Mouse (Mus musculus) cerebral cortex, adult 2 months (tissue): Measurements from ENCODE around the gene Srp14.

Experiments used
- WGBS: fragments of 180-500 bp; shearing (Covaris S2); methylation state at CpG from one replicate; pipeline ENCODE4 v1.1.7; 2018; 5-methylcytosine and 5-hydroxymethylcytosine counted together

Gene Srp14

GRCm38 (mm10) chr2:118479550-118479909 lies at the start of gene Srp14:
Gene Srp14 (minus strand): TSS chr2:118479711.
- under 1% methylated on average over 35 of the region's 35 CpGs for WGBS

GRCm38 (mm10) chr2:118526545-118526944 lies 47.0 kb upstream of the Srp14 start:
- WGBS, result 94% methylated on average over 5 of the region's 5 CpGs

GRCm38 (mm10) chr2:118524811-118525210 lies 45.3 kb upstream of the Srp14 start:
- 96% methylated on average over 3 of the region's 3 CpGs for WGBS

- 63% methylated on average over 5 of the region's 5 CpGs for WGBS
Observed at GRCm38 (mm10) chr2:118523163-118523730, 43.7 kb upstream of the Srp14 start.

- WGBS, result 57% methylated on average over 2 of the region's 2 CpGs
Observed at GRCm38 (mm10) chr2:118522265-118522664, 42.8 kb upstream of the Srp14 start.

- WGBS, result 53% methylated on average over 9 of the region's 9 CpGs
Observed at GRCm38 (mm10) chr2:118520042-118520933, 40.8 kb upstream of the Srp14 start.

- 83% methylated on average over 16 of the region's 16 CpGs for WGBS
Observed at GRCm38 (mm10) chr2:118512418-118513377, 33.2 kb upstream of the Srp14 start.

GRCm38 (mm10) chr2:118511779-118512417 lies 32.4 kb upstream of the Srp14 start:
- 79% methylated on average over 11 of the region's 11 CpGs for WGBS

- 63% methylated on average over 29 of the region's 29 CpGs for WGBS
Observed at GRCm38 (mm10) chr2:118510447-118511310, 31.2 kb upstream of the Srp14 start.

- 73% methylated on average over 8 of the region's 8 CpGs for WGBS
Observed at GRCm38 (mm10) chr2:118509688-118510446, 30.4 kb upstream of the Srp14 start.

- 84% methylated on average over 7 of the region's 7 CpGs for WGBS
Observed at GRCm38 (mm10) chr2:118507126-118507525, 27.6 kb upstream of the Srp14 start.

GRCm38 (mm10) chr2:118500191-118500590 lies 20.7 kb upstream of the Srp14 start:
- 93% methylated on average over 2 of the region's 2 CpGs for WGBS

- 54% methylated on average over 20 of the region's 20 CpGs for WGBS
Observed at GRCm38 (mm10) chr2:118499135-118499961, 19.8 kb upstream of the Srp14 start.

- WGBS, result 90% methylated on average over 6 of the region's 6 CpGs
Observed at GRCm38 (mm10) chr2:118498476-118498875, 19.0 kb upstream of the Srp14 start.

- 97% methylated on average over 5 of the region's 5 CpGs for WGBS
Observed at GRCm38 (mm10) chr2:118497890-118498289, 18.4 kb upstream of the Srp14 start.

GRCm38 (mm10) chr2:118495024-118495423 lies 15.5 kb upstream of the Srp14 start:
- WGBS, result 84% methylated on average over 9 of the region's 9 CpGs

- WGBS, result 91% methylated on average over 4 of the region's 4 CpGs
Observed at GRCm38 (mm10) chr2:118491741-118492395, 12.4 kb upstream of the Srp14 start.

GRCm38 (mm10) chr2:118491281-118491731 lies 11.8 kb upstream of the Srp14 start:
- WGBS, result 80% methylated on average over 5 of the region's 5 CpGs
